Mouse (Mus musculus) heart, adult 2 months (tissue): ENCODE results near the gene Mettl8. TPM values are rescaled to one million over a fixed set of nuclear protein-coding genes. Genes with fewer than 3 reads are reported as not detected.

ENCODE experiments used
- DNase-seq, 2 experiments: peaks; one replicate each; pipeline ENCODE4 v3.0.0; 2021
- H3K27ac ChIP-seq: fragments of 200-600 bp; 2 replicates; pipeline ENCODE4 v1.8.1; 2022
- H3K27me3 ChIP-seq: fragments of 200-500 bp; 2 replicates; pipeline ENCODE4 v1.6.1; 2012; ENCODE audit warnings: mild to moderate bottlenecking, low read length, inconsistent platforms, mixed read lengths; ENCODE audit not compliant: control insufficient read depth, insufficient read depth
- H3K36me3 ChIP-seq: fragments of 200-500 bp; 2 replicates; pipeline ENCODE4 v1.6.1; 2012; ENCODE audit warnings: low read length, inconsistent platforms; ENCODE audit not compliant: control insufficient read depth, insufficient read depth
- H3K4me1 ChIP-seq: fragments of 200-500 bp; 2 replicates; pipeline ENCODE4 v1.6.1; 2011; ENCODE audit warnings: low read length; ENCODE audit not compliant: control insufficient read depth, insufficient read depth
- H3K4me3 ChIP-seq: fragments of 200-600 bp; 2 replicates; pipeline ENCODE4 v1.8.1; 2022
- H3K79me2 ChIP-seq: fragments of 200-500 bp; replicated peaks from 2 replicates; pipeline ENCODE4 v1.6.1; 2012; ENCODE audit warnings: mild to moderate bottlenecking, inconsistent platforms, low read length, moderate library complexity, mixed read lengths; ENCODE audit not compliant: control insufficient read depth, insufficient read depth
- H3K9ac ChIP-seq: fragments of 200-500 bp; 2 replicates; pipeline ENCODE4 v1.6.1; 2012; ENCODE audit warnings: low read depth, mild to moderate bottlenecking, control low read depth, inconsistent platforms, low read length, mixed read lengths
- CTCF ChIP-seq: fragments of 200-600 bp; IDR thresholded peaks from 2 replicates; pipeline ENCODE4 v1.8.1; 2022; ENCODE audit warnings: antibody characterized with exemption, mild to moderate bottlenecking, moderate library complexity
- EP300 ChIP-seq: fragments of 200-500 bp; IDR thresholded peaks from 2 replicates; pipeline ENCODE4 v1.6.1; 2011; ENCODE audit warnings: low read depth, low read length, control low read depth; ENCODE audit not compliant: insufficient read depth
- POLR2A ChIP-seq: fragments of 200-500 bp; IDR thresholded peaks from 2 replicates; pipeline ENCODE4 v1.6.1; 2011; ENCODE audit warnings: mild to moderate bottlenecking, low read depth, low read length, control low read depth; ENCODE audit not compliant: insufficient read depth
- WGBS: fragments of 180-500 bp; shearing (Covaris S2); methylation state at CpG from one replicate; pipeline ENCODE4 v1.1.7; 2018; 5-methylcytosine and 5-hydroxymethylcytosine counted together
- intact Hi-C: fragments of 180-260 bp; cut with DNase I; formaldehyde crosslinking; loops from one replicate; pipeline ENCODE4 v1.15.1; 2025
- polyA plus RNA-seq: library from polyadenylated mRNA; depleted of rRNA; stranded (reverse); fragments of >200 nt; gene quantifications from 2 replicates; pipeline ENCODE4 v1.2.3, GENCODE M21; 2012
- total RNA-seq, 2 experiments: library from RNA; stranded (reverse); gene quantifications; 2 replicates each; pipeline ENCODE4 v1.2.3; 2021

Mettl8 gene
- total and polyA plus RNA-seq, 3 experiments: 3.2 to 4.6 (median 4.3) TPM

DNA sequence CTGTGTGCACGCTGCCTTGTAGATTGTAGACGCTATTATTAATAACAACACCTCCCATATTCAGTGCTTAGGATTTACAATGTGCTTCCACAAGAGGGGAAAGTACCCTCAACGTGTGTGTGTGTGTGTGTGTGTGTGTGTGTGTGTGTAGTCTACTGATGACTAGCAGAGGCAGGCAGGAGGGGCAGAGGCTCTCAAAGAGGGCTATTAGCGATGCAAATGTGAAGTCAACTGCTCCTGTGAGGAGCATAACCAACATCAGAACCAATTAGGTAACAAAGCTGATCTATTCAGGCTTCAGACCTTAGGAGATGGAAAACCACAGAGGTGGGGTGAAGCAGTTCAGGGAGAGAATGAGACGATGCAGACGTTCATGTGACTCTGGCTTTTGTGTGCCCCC lies 95.3 kb downstream of the Mettl8 start:
- Histone ChIP-seq H3K27me3 (no peaks in the 10 kb centered on the region), H3K36me3 (no peaks in the 10 kb centered on the region), H3K4me1 (no peaks in the 10 kb centered on the region), H3K4me3 (no peak overlapping the region), H3K79me2 (no peaks in the 10 kb centered on the region), H3K9ac (no peak overlapping the region), H3K27ac (no peak overlapping the region)
- intact Hi-C loops: no loop called here
- DNase-seq: no peak
- WGBS: 85% methylated on average over 6 of the region's 6 CpGs
- TF ChIP-seq POLR2A: no peak
- no peak for TF ChIP-seq CTCF
- TF ChIP-seq EP300: no peak

DNA sequence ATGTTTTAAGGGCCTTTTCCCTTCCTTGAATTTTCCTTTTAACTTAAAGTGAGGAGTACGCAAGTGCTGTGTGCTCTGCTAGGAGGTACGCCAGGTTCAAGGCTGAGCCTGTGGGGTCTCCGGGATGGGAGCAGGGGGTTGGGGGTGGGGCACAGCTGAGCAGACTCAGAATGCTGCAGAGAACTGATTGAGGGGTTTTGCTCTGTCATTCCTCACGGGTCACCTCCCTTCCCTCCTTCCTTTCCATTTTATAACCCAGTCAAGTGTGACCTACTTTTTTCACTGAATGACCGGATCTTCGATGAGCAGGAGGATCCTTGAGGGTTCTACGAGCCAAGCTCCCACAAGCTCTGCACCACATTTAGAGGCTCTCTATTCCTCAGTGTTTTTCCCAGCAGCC lies 96.0 kb downstream of the Mettl8 start:
- Histone ChIP-seq H3K79me2 (no peaks in the 10 kb centered on the region), H3K27ac (no peak overlapping the region), H3K27me3 (no peaks in the 10 kb centered on the region), H3K4me3 (no peak overlapping the region), H3K9ac (no peak overlapping the region), H3K36me3 (no peaks in the 10 kb centered on the region), H3K4me1 (no peaks in the 10 kb centered on the region)
- no peak for DNase-seq
- WGBS: 81% methylated on average over 7 of the region's 7 CpGs
- intact Hi-C loops: no loop called here
- TF ChIP-seq EP300 (no peak), CTCF (no peak), POLR2A (no peak)

DNA sequence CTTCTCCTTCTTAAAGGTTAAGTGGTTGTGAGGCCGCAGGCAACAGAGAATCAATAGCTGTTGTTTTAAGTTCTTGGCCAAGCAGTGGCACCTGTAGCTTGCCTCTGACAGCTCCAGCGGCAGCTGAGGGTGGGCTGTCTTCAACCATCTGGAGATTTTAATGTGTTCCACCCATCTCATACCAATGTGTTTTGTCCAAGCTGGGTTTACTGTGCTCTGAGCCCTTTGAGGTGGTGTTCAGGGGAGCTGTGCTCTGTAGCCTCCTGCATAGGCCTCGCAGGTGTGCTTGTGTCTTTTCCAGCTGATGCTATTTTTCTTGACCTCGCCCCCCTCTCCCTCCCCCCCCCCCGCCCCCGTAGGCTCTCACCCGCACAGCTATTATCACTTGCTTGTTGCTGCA lies 96.8 kb downstream of the Mettl8 start:
- Histone ChIP-seq H3K4me1 (no peaks in the 10 kb centered on the region), H3K79me2 (no peaks in the 10 kb centered on the region), H3K27me3 (no peaks in the 10 kb centered on the region), H3K36me3 (no peaks in the 10 kb centered on the region), H3K27ac (no peak overlapping the region), H3K4me3 (no peak overlapping the region), H3K9ac (no peak overlapping the region)
- intact Hi-C loops: no loop called here
- DNase-seq: no peak
- 74% methylated on average over 7 of the region's 7 CpGs for WGBS
- TF ChIP-seq POLR2A: no peak
- TF ChIP-seq EP300: no peak
- TF ChIP-seq CTCF: no peak

DNA sequence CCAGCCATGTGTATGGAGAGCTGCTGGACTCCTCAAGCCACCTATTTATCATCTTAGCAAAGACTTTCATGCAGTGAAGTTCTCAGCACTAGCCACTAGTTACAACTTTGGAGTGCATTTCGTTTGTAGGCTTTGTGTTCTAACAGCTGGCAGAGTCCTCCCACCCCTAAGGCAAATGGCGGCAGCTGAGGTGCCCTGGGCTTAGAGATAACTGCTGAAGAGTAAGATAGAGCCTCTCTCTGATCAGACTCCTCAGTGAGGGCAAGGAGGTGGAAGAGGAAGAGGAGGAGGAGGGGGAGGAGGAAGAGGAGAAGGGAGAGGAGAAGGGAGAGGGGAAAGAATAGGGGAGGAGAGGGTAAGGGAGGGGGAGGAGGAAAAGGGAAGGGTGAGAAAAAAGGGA lies 101.8 kb downstream of the Mettl8 start:
- H3K4me3 ChIP-seq: no peak overlapping the region
- TF ChIP-seq POLR2A (no peak), CTCF (no peak), EP300 (no peak)
- DNase-seq: no peak
- no peaks in the 10 kb centered on the region for H3K36me3 ChIP-seq
- H3K27ac ChIP-seq: no peak overlapping the region
- no peaks in the 10 kb centered on the region for H3K27me3 ChIP-seq
- H3K79me2 ChIP-seq: no peaks in the 10 kb centered on the region
- intact Hi-C loops: no loop called here
- no peaks in the 10 kb centered on the region for H3K4me1 ChIP-seq
- 39% methylated on average over 2 of the region's 2 CpGs for WGBS
- no peak overlapping the region for H3K9ac ChIP-seq

DNA sequence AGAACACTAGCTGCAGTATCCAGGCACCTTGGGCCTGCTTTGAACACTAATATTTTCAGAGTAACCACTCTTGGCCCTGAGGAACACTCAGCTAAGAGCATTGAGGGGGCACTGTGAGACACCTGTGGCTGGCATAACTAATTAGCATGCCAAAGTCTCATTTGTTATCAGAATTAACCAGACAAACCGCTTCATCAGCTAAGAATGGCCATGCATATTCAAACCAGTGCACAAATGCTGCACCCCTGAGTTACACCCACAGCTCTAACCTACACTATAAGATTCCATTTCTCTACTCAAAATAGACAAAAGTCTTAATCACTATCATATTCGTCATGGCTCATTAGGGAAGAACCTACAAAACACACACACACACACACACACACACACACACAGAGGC lies 103.4 kb downstream of the Mettl8 start:
- H3K27ac ChIP-seq: no peak overlapping the region
- H3K4me1 ChIP-seq: no peaks in the 10 kb centered on the region
- H3K36me3 ChIP-seq: no peaks in the 10 kb centered on the region
- intact Hi-C loops: no loop called here
- no peaks in the 10 kb centered on the region for H3K27me3 ChIP-seq
- H3K4me3 ChIP-seq: no peak overlapping the region
- H3K9ac ChIP-seq: no peak overlapping the region
- TF ChIP-seq EP300 (no peak), CTCF (no peak), POLR2A (no peak)
- 82% methylated on average over 2 of the region's 2 CpGs for WGBS
- H3K79me2 ChIP-seq: no peaks in the 10 kb centered on the region
- DNase-seq: no peak

DNA sequence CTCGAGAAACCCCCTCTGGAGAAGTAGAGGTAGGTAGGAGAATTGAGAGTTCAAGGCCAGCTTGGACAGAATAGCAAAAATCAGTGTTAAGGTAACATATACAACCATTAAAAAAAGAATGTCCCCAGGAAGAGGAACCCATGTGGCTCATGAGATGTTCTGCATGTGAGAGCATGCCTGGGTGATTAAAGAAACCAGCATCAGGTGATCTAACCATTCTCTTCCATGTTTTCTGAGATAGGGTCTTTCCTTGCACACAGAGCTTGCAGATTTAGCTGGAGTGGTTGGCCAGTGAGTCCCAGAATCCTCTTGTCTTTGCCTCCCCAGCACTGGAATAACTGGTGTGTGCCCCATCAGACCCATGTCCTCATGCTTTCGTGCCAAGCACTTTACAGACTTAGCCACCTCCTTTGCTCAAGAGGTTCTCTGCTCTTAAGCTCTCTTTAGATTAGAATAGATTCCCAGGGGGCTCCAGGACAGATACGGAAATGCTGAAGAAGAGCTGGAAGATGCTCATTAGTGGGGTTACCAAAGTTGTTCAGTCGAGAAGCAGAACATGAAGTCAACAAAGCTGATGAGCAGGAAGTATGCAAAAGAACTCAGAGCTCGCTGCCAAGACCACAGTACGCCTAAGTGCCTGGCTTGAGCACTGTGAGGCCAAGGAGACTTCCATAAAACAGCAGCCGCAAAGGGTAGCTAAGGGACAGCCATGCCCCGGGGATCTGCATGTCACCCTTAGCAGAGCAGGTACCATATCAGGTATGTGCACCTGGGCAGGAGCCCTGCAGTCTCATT lies 110.7 kb downstream of the Mettl8 start:
- intact Hi-C loops: no loop called here
- no peaks in the 10 kb centered on the region for H3K27me3 ChIP-seq
- no peaks in the 10 kb centered on the region for H3K79me2 ChIP-seq
- H3K36me3 ChIP-seq: no peaks in the 10 kb centered on the region
- TF ChIP-seq EP300 (no peak), POLR2A (no peak), CTCF (no peak)
- H3K4me3 ChIP-seq: no peak overlapping the region
- 65% methylated on average over 8 of the region's 8 CpGs for WGBS
- no peak overlapping the region for H3K27ac ChIP-seq
- no peaks in the 10 kb centered on the region for H3K4me1 ChIP-seq
- DNase-seq: peak in 1 of 2 experiments; percentile 6
- H3K9ac ChIP-seq: no peak overlapping the region

DNA sequence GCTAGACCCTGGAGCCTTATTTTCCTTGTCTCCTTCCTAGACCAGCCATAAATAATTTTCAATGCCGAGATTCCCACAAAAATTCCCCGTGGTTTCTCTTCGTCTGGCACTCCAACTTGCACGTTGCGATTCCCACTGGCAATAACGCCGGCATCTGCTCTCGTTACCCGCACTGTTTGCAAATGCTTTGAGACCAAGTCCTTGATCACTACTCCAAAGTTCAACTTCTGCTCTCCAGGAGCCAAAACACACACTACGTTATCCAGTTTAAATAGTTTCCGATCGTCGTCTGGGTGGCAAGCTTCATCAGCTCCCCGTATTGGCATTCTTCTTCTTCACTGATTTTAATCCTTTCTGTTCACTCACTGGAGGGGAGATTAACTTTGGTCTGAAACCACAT lies 114.6 kb downstream of the Mettl8 start:
- 82% methylated on average over 14 of the region's 14 CpGs for WGBS
- DNase-seq: no peak
- Histone ChIP-seq H3K9ac (no peak overlapping the region), H3K4me1 (no peaks in the 10 kb centered on the region), H3K79me2 (no peaks in the 10 kb centered on the region), H3K36me3 (no peaks in the 10 kb centered on the region), H3K4me3 (no peak overlapping the region), H3K27me3 (no peaks in the 10 kb centered on the region), H3K27ac (no peak overlapping the region)
- TF ChIP-seq POLR2A: no peak
- no peak for TF ChIP-seq CTCF
- no peak for TF ChIP-seq EP300
- intact Hi-C loops: no loop called here
